Mouse (Mus musculus): ENCODE data around the gene Armh2. TPM values are rescaled to one million over a fixed set of nuclear protein-coding genes. Genes with fewer than 3 reads are reported as not detected.
A peak's percentile ranks its signal among the peaks of the same experiment; 100 is the strongest.
"Not testable (repeated sequence)": the region's sequence is repeated elsewhere in the genome, so short reads cannot be mapped to it uniquely, and the experiment has no call there.

Armh2 gene
- total RNA-seq, 2 experiments from 2014 or later, result not detected

- no peak for DNase-seq (ENCODE audit: low spot score in 2 of 2)
These were observed 17.0 kb downstream of the Armh2 start for GRCm38 (mm10) chr13:24757820-24758564.

- DNase-seq (ENCODE audit: low spot score in 2 of 2), result no peak
These were observed 18.4 kb downstream of the Armh2 start for GRCm38 (mm10) chr13:24759451-24759850.

GRCm38 (mm10) chr13:24760351-24760870, 19.4 kb downstream of the Armh2 start:
- no peak for DNase-seq (ENCODE audit: low spot score in 2 of 2)

GRCm38 (mm10) chr13:24761083-24761402, 20.0 kb downstream of the Armh2 start:
- no peak for DNase-seq (ENCODE audit: low spot score in 2 of 2)

GRCm38 (mm10) chr13:24761403-24762227, 20.6 kb downstream of the Armh2 start, which contains the start of gene Gmnn:
Gmnn (minus strand) TSS chr13:24761923.
- DNase-seq (ENCODE audit: low spot score in 2 of 2), result peak; percentile 77 to 79

- DNase-seq (ENCODE audit: low spot score in 2 of 2), result no peak
These were observed 21.2 kb downstream of the Armh2 start for GRCm38 (mm10) chr13:24762254-24762653.

- not testable (repeated sequence) for DNase-seq (ENCODE audit: low spot score in 2 of 2)
These were observed 26.8 kb downstream of the Armh2 start for GRCm38 (mm10) chr13:24767809-24768208.

- DNase-seq (ENCODE audit: low spot score in 2 of 2), result not testable (repeated sequence)
These were observed 30.4 kb downstream of the Armh2 start for GRCm38 (mm10) chr13:24771482-24771881.

GRCm38 (mm10) chr13:24776146-24776844, 35.3 kb downstream of the Armh2 start:
- peak; percentile 28 to 75 for DNase-seq (ENCODE audit: low spot score in 2 of 2)

GRCm38 (mm10) chr13:24778026-24778425, 37.0 kb downstream of the Armh2 start:
- DNase-seq (ENCODE audit: low spot score in 2 of 2), result no peak

- no peak for DNase-seq (ENCODE audit: low spot score in 2 of 2)
These were observed 37.8 kb downstream of the Armh2 start for GRCm38 (mm10) chr13:24778706-24779380.

GRCm38 (mm10) chr13:24781916-24782315, 40.9 kb downstream of the Armh2 start:
- no peak for DNase-seq (ENCODE audit: low spot score in 2 of 2)

GRCm38 (mm10) chr13:24786014-24786490, 45.0 kb downstream of the Armh2 start:
- no peak for DNase-seq (ENCODE audit: low spot score in 2 of 2)

GRCm38 (mm10) chr13:24787477-24787876, 46.4 kb downstream of the Armh2 start:
- DNase-seq (ENCODE audit: low spot score in 2 of 2), result no peak

GRCm38 (mm10) chr13:24791349-24791748, 50.3 kb downstream of the Armh2 start:
- no peak for DNase-seq (ENCODE audit: low spot score in 2 of 2)

- DNase-seq (ENCODE audit: low spot score in 2 of 2), result no peak
These were observed 51.5 kb downstream of the Armh2 start for GRCm38 (mm10) chr13:24792411-24793045.
